Mouse (Mus musculus) liver, adult 2 months (tissue): ENCODE results near the gene Mettl8.

Source experiments
- CTCF ChIP-seq: fragments of 200-500 bp; IDR thresholded peaks from 2 replicates; pipeline ENCODE4 v1.5.1; 2011; ENCODE audit warnings: low read depth, low read length, control low read depth
- POLR2A ChIP-seq: fragments of 200-500 bp; IDR thresholded peaks from 2 replicates; pipeline ENCODE4 v1.6.1; 2011; ENCODE audit warnings: low read length, control low read depth; ENCODE audit not compliant: insufficient read depth; ENCODE audit errors: extremely low read depth

GRCm38 (mm10) chr2:70958536-70958935, 96.8 kb downstream of the Mettl8 start:
- TF ChIP-seq POLR2A = no peak
- no peak for TF ChIP-seq CTCF
